Mouse (Mus musculus): ENCODE data around the gene S1pr5. TPM values are rescaled to one million over a fixed set of nuclear protein-coding genes. Genes with fewer than 3 reads are reported as not detected.
A peak's percentile ranks its signal among the peaks of the same experiment; 100 is the strongest.
"Not testable (repeated sequence)": the region's sequence is repeated elsewhere in the genome, so short reads cannot be mapped to it uniquely, and the experiment has no call there.

Gene S1pr5
- polyA plus RNA-seq, 1 experiment = not detected

GRCm38 (mm10) chr9:21224576-21225414, 23.4 kb downstream of the S1pr5 start:
- TF ChIP-seq POLR2A (IDR thresholded peaks at IDR 0.05; ENCODE audit: borderline replicate concordance, low read depth, low read length) (no peak), CTCF (IDR thresholded peaks at IDR 0.05; ENCODE audit: low read depth, low read length) (no peak)

GRCm38 (mm10) chr9:21223906-21224305, 24.3 kb downstream of the S1pr5 start:
- H3K4me3 ChIP-seq (ENCODE audit: insufficient read depth, low read length) = no peak overlapping the region
- TF ChIP-seq POLR2A (IDR thresholded peaks at IDR 0.05; ENCODE audit: borderline replicate concordance, low read depth, low read length) = no peak
- no peak for TF ChIP-seq CTCF (IDR thresholded peaks at IDR 0.05; ENCODE audit: low read depth, low read length)
- H3K4me1 ChIP-seq (ENCODE audit: control insufficient read depth, insufficient read depth, low read length) = peaks cover 17% of the 10 kb centered on the region
- no peak overlapping the region for H3K27ac ChIP-seq (ENCODE audit: insufficient read depth, low read depth, low read length)

More at GRCm38 (mm10) chr9:21224576-21225414, 23.4 kb downstream of the S1pr5 start:
- peak overlapping the region; percentile 45 for H3K4me3 ChIP-seq (ENCODE audit: insufficient read depth, low read length)
- no peak overlapping the region for H3K27ac ChIP-seq (ENCODE audit: insufficient read depth, low read depth, low read length)
- peaks cover 17% of the 10 kb centered on the region for H3K4me1 ChIP-seq (ENCODE audit: control insufficient read depth, insufficient read depth, low read length)

- not testable (repeated sequence) for H3K27ac ChIP-seq (ENCODE audit: insufficient read depth, low read depth, low read length); H3K4me3 ChIP-seq (ENCODE audit: insufficient read depth, low read length)
- H3K4me1 ChIP-seq (ENCODE audit: control insufficient read depth, insufficient read depth, low read length) = peaks cover 17% of the 10 kb centered on the region
Observed at GRCm38 (mm10) chr9:21223490-21223889, 24.8 kb downstream of the S1pr5 start.

GRCm38 (mm10) chr9:21221383-21221929, 26.8 kb downstream of the S1pr5 start:
- Histone ChIP-seq H3K4me3 (ENCODE audit: insufficient read depth, low read length) (no peak overlapping the region), H3K27ac (ENCODE audit: insufficient read depth, low read depth, low read length) (peak overlapping the region; percentile 87), H3K4me1 (ENCODE audit: control insufficient read depth, insufficient read depth, low read length) (peaks cover 10% of the 10 kb centered on the region; the same call in 1 of the 2 replicates)
- TF ChIP-seq CTCF (IDR thresholded peaks at IDR 0.05; ENCODE audit: low read depth, low read length) (no peak), POLR2A (IDR thresholded peaks at IDR 0.05; ENCODE audit: borderline replicate concordance, low read depth, low read length) (no peak)

GRCm38 (mm10) chr9:21220490-21221382, 27.5 kb downstream of the S1pr5 start:
- peaks cover 10% of the 10 kb centered on the region; the same call in 1 of the 2 replicates for H3K4me1 ChIP-seq (ENCODE audit: control insufficient read depth, insufficient read depth, low read length)
- TF ChIP-seq POLR2A (IDR thresholded peaks at IDR 0.05; ENCODE audit: borderline replicate concordance, low read depth, low read length) = no peak
- TF ChIP-seq CTCF (IDR thresholded peaks at IDR 0.05; ENCODE audit: low read depth, low read length) = peak; percentile 95
- H3K4me3 ChIP-seq (ENCODE audit: insufficient read depth, low read length) = peak overlapping the region; percentile 51
- H3K27ac ChIP-seq (ENCODE audit: insufficient read depth, low read depth, low read length) = peak overlapping the region; percentile 87

- Histone ChIP-seq H3K27ac (ENCODE audit: insufficient read depth, low read depth, low read length) (no peak overlapping the region), H3K4me1 (ENCODE audit: control insufficient read depth, insufficient read depth, low read length) (peaks cover 8% of the 10 kb centered on the region; the same call in 1 of the 2 replicates), H3K4me3 (ENCODE audit: insufficient read depth, low read length) (no peak overlapping the region)
- TF ChIP-seq CTCF (IDR thresholded peaks at IDR 0.05; ENCODE audit: low read depth, low read length) (no peak), POLR2A (IDR thresholded peaks at IDR 0.05; ENCODE audit: borderline replicate concordance, low read depth, low read length) (no peak)
Observed at GRCm38 (mm10) chr9:21219820-21220219, 28.4 kb downstream of the S1pr5 start.

GRCm38 (mm10) chr9:21216050-21216841, 32.0 kb downstream of the S1pr5 start:
- H3K27ac ChIP-seq (ENCODE audit: insufficient read depth, low read depth, low read length) = no peak overlapping the region
- H3K4me3 ChIP-seq (ENCODE audit: insufficient read depth, low read length) = no peak overlapping the region
- no peak for TF ChIP-seq CTCF (IDR thresholded peaks at IDR 0.05; ENCODE audit: low read depth, low read length)
- H3K4me1 ChIP-seq (ENCODE audit: control insufficient read depth, insufficient read depth, low read length) = 0 out of 2 replicates have a peak, but pooled peaks cover 2% of the 10 kb centered on the region

GRCm38 (mm10) chr9:21213617-21214190, 34.5 kb downstream of the S1pr5 start:
- Histone ChIP-seq H3K27ac (ENCODE audit: insufficient read depth, low read depth, low read length) (no peak overlapping the region), H3K4me1 (ENCODE audit: control insufficient read depth, insufficient read depth, low read length) (no peaks in the 10 kb centered on the region), H3K4me3 (ENCODE audit: insufficient read depth, low read length) (no peak overlapping the region)
- TF ChIP-seq POLR2A (IDR thresholded peaks at IDR 0.05; ENCODE audit: borderline replicate concordance, low read depth, low read length) = no peak
- no peak for TF ChIP-seq CTCF (IDR thresholded peaks at IDR 0.05; ENCODE audit: low read depth, low read length)

- TF ChIP-seq CTCF (IDR thresholded peaks at IDR 0.05; ENCODE audit: low read depth, low read length) (no peak), POLR2A (IDR thresholded peaks at IDR 0.05; ENCODE audit: borderline replicate concordance, low read depth, low read length) (no peak)
- Histone ChIP-seq H3K27ac (ENCODE audit: insufficient read depth, low read depth, low read length) (no peak overlapping the region), H3K4me1 (ENCODE audit: control insufficient read depth, insufficient read depth, low read length) (peaks cover 6% of the 10 kb centered on the region; the same call in 1 of the 2 replicates), H3K4me3 (ENCODE audit: insufficient read depth, low read length) (no peak overlapping the region)
Observed at GRCm38 (mm10) chr9:21211624-21212023, 36.6 kb downstream of the S1pr5 start.

All from bone marrow macrophage, adult 2 months (primary cell).